Mouse (Mus musculus): ENCODE results near the gene Vezt.

- TF ChIP-seq CTCF (conservative IDR thresholded peaks at IDR 0.05; ENCODE audit: low read length) (no peak), POU5F1 (IDR thresholded peaks at IDR 0.05; ENCODE audit: borderline replicate concordance, low read length) (no peak)
Measured at GRCm38 (mm10) chr10:94072261-94072915, 36.8 kb upstream of the Vezt start.

Data from E14TG2a.4 (cell line).